Mouse (Mus musculus) thymus, adult 2 months (tissue): ENCODE data around the gene Nrp1.

Experiments
- CTCF ChIP-seq: fragments of 200-500 bp; IDR thresholded peaks from 2 replicates; pipeline ENCODE4 v1.5.1; 2012; ENCODE audit warnings: mild to moderate bottlenecking, control low read depth, low read length, moderate library complexity, borderline replicate concordance; ENCODE audit not compliant: control insufficient read depth, poor library complexity, insufficient read depth; ENCODE audit errors: extremely low read depth
- POLR2A ChIP-seq: fragments of 200-500 bp; IDR thresholded peaks from 2 replicates; pipeline ENCODE4 v1.6.1; 2012; ENCODE audit warnings: mild to moderate bottlenecking, low read length, control low read depth, moderate library complexity; ENCODE audit not compliant: control insufficient read depth, poor library complexity, insufficient read depth; ENCODE audit errors: extremely low read depth

- TF ChIP-seq CTCF (no peak), POLR2A (no peak)
Observed at GRCm38 (mm10) chr8:128454026-128454425, 95.6 kb downstream of the Nrp1 start.
